Mouse (Mus musculus) heart, adult 2 months (tissue): ENCODE measurements at regions not wholly inside any gene's neighbourhood (a gene's known extent, or its start where the extent isn't known, plus 50 kb on each side); places are given as distances from the start of the nearest gene placed in this dataset.
"Not testable (repeated sequence)": the region's sequence is repeated elsewhere in the genome, so short reads cannot be mapped to it uniquely, and the experiment has no call there.

Experiments
- DNase-seq, 2 experiments: peaks; one replicate each; pipeline ENCODE4 v3.0.0; 2021
- H3K27ac ChIP-seq: fragments of 200-600 bp; 2 replicates; pipeline ENCODE4 v1.8.1; 2022
- H3K27me3 ChIP-seq: fragments of 200-500 bp; 2 replicates; pipeline ENCODE4 v1.6.1; 2012; ENCODE audit warnings: mild to moderate bottlenecking, low read length, inconsistent platforms, mixed read lengths; ENCODE audit not compliant: control insufficient read depth, insufficient read depth
- H3K36me3 ChIP-seq: fragments of 200-500 bp; 2 replicates; pipeline ENCODE4 v1.6.1; 2012; ENCODE audit warnings: low read length, inconsistent platforms; ENCODE audit not compliant: control insufficient read depth, insufficient read depth
- H3K4me1 ChIP-seq: fragments of 200-500 bp; 2 replicates; pipeline ENCODE4 v1.6.1; 2011; ENCODE audit warnings: low read length; ENCODE audit not compliant: control insufficient read depth, insufficient read depth
- H3K4me3 ChIP-seq: fragments of 200-600 bp; 2 replicates; pipeline ENCODE4 v1.8.1; 2022
- H3K79me2 ChIP-seq: fragments of 200-500 bp; replicated peaks from 2 replicates; pipeline ENCODE4 v1.6.1; 2012; ENCODE audit warnings: mild to moderate bottlenecking, inconsistent platforms, low read length, moderate library complexity, mixed read lengths; ENCODE audit not compliant: control insufficient read depth, insufficient read depth
- H3K9ac ChIP-seq: fragments of 200-500 bp; 2 replicates; pipeline ENCODE4 v1.6.1; 2012; ENCODE audit warnings: low read depth, mild to moderate bottlenecking, control low read depth, inconsistent platforms, low read length, mixed read lengths
- CTCF ChIP-seq: fragments of 200-600 bp; IDR thresholded peaks from 2 replicates; pipeline ENCODE4 v1.8.1; 2022; ENCODE audit warnings: antibody characterized with exemption, mild to moderate bottlenecking, moderate library complexity
- EP300 ChIP-seq: fragments of 200-500 bp; IDR thresholded peaks from 2 replicates; pipeline ENCODE4 v1.6.1; 2011; ENCODE audit warnings: low read depth, low read length, control low read depth; ENCODE audit not compliant: insufficient read depth
- POLR2A ChIP-seq: fragments of 200-500 bp; IDR thresholded peaks from 2 replicates; pipeline ENCODE4 v1.6.1; 2011; ENCODE audit warnings: mild to moderate bottlenecking, low read depth, low read length, control low read depth; ENCODE audit not compliant: insufficient read depth
- WGBS: fragments of 180-500 bp; shearing (Covaris S2); methylation state at CpG from one replicate; pipeline ENCODE4 v1.1.7; 2018; 5-methylcytosine and 5-hydroxymethylcytosine counted together
- intact Hi-C: fragments of 180-260 bp; cut with DNase I; formaldehyde crosslinking; loops from one replicate; pipeline ENCODE4 v1.15.1; 2025

- no peak overlapping the region for H3K4me3 ChIP-seq
- H3K9ac ChIP-seq: no peak overlapping the region
- WGBS: 95% methylated on average over 3 of the region's 3 CpGs
- intact Hi-C loops: no loop called here
- H3K36me3 ChIP-seq: no peaks in the 10 kb centered on the region
- no peak overlapping the region for H3K27ac ChIP-seq
- no peaks in the 10 kb centered on the region for H3K79me2 ChIP-seq
- H3K4me1 ChIP-seq: no peaks in the 10 kb centered on the region
- no peaks in the 10 kb centered on the region for H3K27me3 ChIP-seq
- no peak for DNase-seq
- TF ChIP-seq POLR2A (no peak), CTCF (no peak), EP300 (no peak)
These were observed 112.9 kb upstream of the Prl start for GRCm38 (mm10) chr13:26944487-26944886.

- 93% methylated on average over 2 of the region's 2 CpGs for WGBS
- TF ChIP-seq POLR2A (no peak), EP300 (no peak), CTCF (no peak)
- intact Hi-C loops: no loop called here
These were observed 105.9 kb upstream of the Prl start for GRCm38 (mm10) chr13:26951461-26951860.

DNA sequence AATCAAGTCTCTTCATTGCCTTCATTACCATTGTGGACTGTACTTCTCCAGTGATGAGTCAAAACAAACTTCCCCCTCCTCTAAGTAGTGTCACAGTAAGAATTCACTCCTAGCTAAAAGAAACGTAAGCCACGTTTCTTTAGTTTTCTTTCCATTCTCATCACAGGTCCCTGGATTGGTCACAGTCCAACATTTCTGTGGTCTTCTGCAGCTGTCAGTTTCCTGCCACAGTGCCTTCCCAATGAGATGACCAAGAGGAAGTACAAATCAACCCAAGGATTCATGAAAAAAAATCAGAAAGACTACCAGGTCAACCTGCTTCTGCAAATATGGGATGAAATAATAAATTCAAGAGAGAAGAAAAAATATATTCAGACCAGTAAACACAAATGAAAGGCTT, 103.5 kb upstream of the Prl start:
- no peaks in the 10 kb centered on the region for H3K27me3 ChIP-seq

More at GRCm38 (mm10) chr13:26951461-26951860, 105.9 kb upstream of the Prl start:
- no peak overlapping the region for H3K9ac ChIP-seq
- no peaks in the 10 kb centered on the region for H3K79me2 ChIP-seq
- H3K36me3 ChIP-seq: no peaks in the 10 kb centered on the region
- DNase-seq: no peak
- no peaks in the 10 kb centered on the region for H3K4me1 ChIP-seq
- H3K27ac ChIP-seq: no peak overlapping the region
- no peak overlapping the region for H3K4me3 ChIP-seq
- no peaks in the 10 kb centered on the region for H3K27me3 ChIP-seq

DNA sequence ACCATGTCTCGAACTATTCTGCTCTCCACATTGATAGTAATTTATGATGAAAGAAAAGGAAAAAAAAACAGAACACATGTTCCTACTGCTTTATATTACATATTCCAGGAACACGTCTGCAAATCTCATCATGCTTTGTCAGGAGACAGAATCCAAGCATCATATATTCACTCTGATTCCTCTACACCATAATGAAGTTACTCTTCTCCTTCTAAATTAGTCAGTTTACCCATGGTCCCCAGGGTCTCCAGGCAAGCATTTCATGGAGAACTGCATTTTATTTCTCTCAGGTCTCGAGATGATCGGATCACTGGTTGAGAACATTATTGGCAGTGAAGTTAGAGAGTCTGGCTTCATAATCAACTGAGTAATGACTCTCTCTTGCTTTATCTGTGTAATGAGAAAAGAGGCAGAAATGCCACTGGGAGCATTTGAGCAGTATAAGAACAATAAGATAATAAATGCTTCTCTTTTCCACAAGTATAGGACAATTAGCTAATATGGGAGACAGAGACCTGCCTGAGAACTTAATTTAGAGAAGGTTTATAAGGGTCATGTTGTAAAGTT, 97.8 kb upstream of the Prl start:
- TF ChIP-seq POLR2A (no peak), CTCF (no peak), EP300 (no peak)
- no peaks in the 10 kb centered on the region for H3K79me2 ChIP-seq
- DNase-seq: no peak
- no peak overlapping the region for H3K9ac ChIP-seq
- no peaks in the 10 kb centered on the region for H3K27me3 ChIP-seq
- no peak overlapping the region for H3K27ac ChIP-seq
- H3K4me1 ChIP-seq: no peaks in the 10 kb centered on the region
- H3K36me3 ChIP-seq: no peaks in the 10 kb centered on the region
- WGBS: 66% methylated on average over 4 of the region's 4 CpGs
- intact Hi-C loops: no loop called here
- no peak overlapping the region for H3K4me3 ChIP-seq

More for the DNA sequence above, 103.5 kb upstream of the Prl start:
- Histone ChIP-seq H3K9ac (no peak overlapping the region), H3K27ac (no peak overlapping the region), H3K4me1 (no peaks in the 10 kb centered on the region), H3K4me3 (no peak overlapping the region), H3K36me3 (no peaks in the 10 kb centered on the region), H3K79me2 (no peaks in the 10 kb centered on the region)
- DNase-seq: no peak
- TF ChIP-seq POLR2A: no peak
- TF ChIP-seq EP300: no peak
- no peak for TF ChIP-seq CTCF
- 78% methylated on average over 2 of the region's 2 CpGs for WGBS
- intact Hi-C loops: no loop called here

DNA sequence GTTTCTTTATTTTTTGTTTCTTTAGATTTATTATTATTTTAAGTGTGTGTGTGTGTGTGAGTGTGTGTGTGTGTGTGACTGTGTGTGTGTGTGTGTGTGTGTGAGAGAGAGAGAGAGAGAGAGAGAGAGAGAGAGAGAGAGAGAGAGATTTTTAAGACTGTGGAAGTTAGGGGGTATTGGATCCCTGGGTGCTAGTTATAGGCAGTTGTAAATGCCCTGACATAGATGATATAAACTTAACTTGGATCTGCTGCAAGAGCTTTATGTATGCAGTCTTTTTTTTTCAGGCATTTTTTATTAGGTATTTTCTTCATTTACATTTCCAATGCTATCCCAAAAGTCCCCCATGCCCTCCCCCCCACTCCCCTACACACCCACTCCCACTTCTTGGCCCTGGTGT, 96.8 kb upstream of the Prl start:
- H3K4me1 ChIP-seq, DNase-seq, intact Hi-C loops: not testable (repeated sequence)

GRCm38 (mm10) chr13:26976024-26976423, 81.3 kb upstream of the Prl start:
- DNase-seq: no peak
- Histone ChIP-seq H3K79me2 (no peaks in the 10 kb centered on the region), H3K4me3 (no peak overlapping the region), H3K27me3 (no peaks in the 10 kb centered on the region), H3K9ac (no peak overlapping the region), H3K36me3 (no peaks in the 10 kb centered on the region), H3K27ac (no peak overlapping the region), H3K4me1 (no peaks in the 10 kb centered on the region)
- no peak for TF ChIP-seq CTCF
- TF ChIP-seq EP300: no peak
- no peak for TF ChIP-seq POLR2A
- intact Hi-C loops: no loop called here
- WGBS: 99% methylated on average over 1 of the region's 1 CpGs

More for the DNA sequence above, 96.8 kb upstream of the Prl start:
- not testable (repeated sequence) for H3K79me2 ChIP-seq, H3K36me3 ChIP-seq, H3K27ac ChIP-seq, H3K4me3 ChIP-seq, H3K27me3 ChIP-seq, H3K9ac ChIP-seq
